Mouse (Mus musculus) olfactory bulb, adult 2 months (tissue): ENCODE measurements at regions not wholly inside any gene's neighbourhood (a gene's known extent, or its start where the extent isn't known, plus 50 kb on each side); places are given as distances from the start of the nearest gene placed in this dataset.

Experiments
- H3K27ac ChIP-seq: fragments of 200-500 bp; 2 replicates; pipeline ENCODE4 v1.5.1; 2012; ENCODE audit warnings: low read depth, low read length; ENCODE audit not compliant: insufficient read depth
- H3K4me1 ChIP-seq: fragments of 200-500 bp; 2 replicates; pipeline ENCODE4 v1.6.1; 2012; ENCODE audit warnings: low read length; ENCODE audit not compliant: control insufficient read depth, insufficient read depth
- H3K4me3 ChIP-seq: fragments of 200-500 bp; 2 replicates; pipeline ENCODE4 v1.5.1; 2012; ENCODE audit warnings: mild to moderate bottlenecking, low read depth, low read length, moderate library complexity; ENCODE audit not compliant: insufficient read depth
- CTCF ChIP-seq: fragments of 200-500 bp; IDR thresholded peaks from 2 replicates; pipeline ENCODE4 v1.5.1; 2012; ENCODE audit warnings: low read depth, mild to moderate bottlenecking, low read length, moderate library complexity; ENCODE audit not compliant: insufficient read depth
- POLR2A ChIP-seq: fragments of 200-500 bp; IDR thresholded peaks from 2 replicates; pipeline ENCODE4 v1.6.1; 2012; ENCODE audit warnings: mild to moderate bottlenecking, low read depth, low read length, moderate library complexity; ENCODE audit not compliant: insufficient read depth
- WGBS: fragments of 180-500 bp; shearing (Covaris S2); methylation state at CpG from one replicate; pipeline ENCODE4 v1.1.7; 2018; 5-methylcytosine and 5-hydroxymethylcytosine counted together

- TF ChIP-seq CTCF (no peak), POLR2A (no peak)
- H3K4me1 ChIP-seq = no peaks in the 10 kb centered on the region
- no peak overlapping the region for H3K27ac ChIP-seq
- 75% methylated on average over 2 of the region's 2 CpGs for WGBS
- H3K4me3 ChIP-seq = no peak overlapping the region
Observed at GRCm38 (mm10) chr1:71917021-71917420, 264.0 kb upstream of the Fn1 start.

GRCm38 (mm10) chr1:71914439-71914838, 261.4 kb upstream of the Fn1 start:
- Histone ChIP-seq H3K4me3 (no peak overlapping the region), H3K4me1 (no peaks in the 10 kb centered on the region), H3K27ac (no peak overlapping the region)
- TF ChIP-seq CTCF (no peak), POLR2A (no peak)
- WGBS = 84% methylated on average over 3 of the region's 3 CpGs

GRCm38 (mm10) chr1:71913221-71913620, 260.2 kb upstream of the Fn1 start:
- no peak for TF ChIP-seq CTCF
- no peak for TF ChIP-seq POLR2A
- 77% methylated on average over 5 of the region's 5 CpGs for WGBS
- H3K27ac ChIP-seq = no peak overlapping the region
- no peak overlapping the region for H3K4me3 ChIP-seq
- no peaks in the 10 kb centered on the region for H3K4me1 ChIP-seq

- Histone ChIP-seq H3K4me1 (no peaks in the 10 kb centered on the region), H3K4me3 (no peak overlapping the region), H3K27ac (no peak overlapping the region)
- TF ChIP-seq CTCF = no peak
- no peak for TF ChIP-seq POLR2A
- 48% methylated on average over 3 of the region's 3 CpGs for WGBS
Observed at GRCm38 (mm10) chr1:71912441-71912840, 259.4 kb upstream of the Fn1 start.

- no peak overlapping the region for H3K27ac ChIP-seq
Observed at GRCm38 (mm10) chr1:71910125-71910524, 257.1 kb upstream of the Fn1 start.

GRCm38 (mm10) chr1:71909508-71910124, 256.6 kb upstream of the Fn1 start:
- no peak overlapping the region for H3K4me3 ChIP-seq
- TF ChIP-seq POLR2A (no peak), CTCF (no peak)
- WGBS = 86% methylated on average over 11 of the region's 11 CpGs
- no peak overlapping the region for H3K27ac ChIP-seq
- H3K4me1 ChIP-seq = no peaks in the 10 kb centered on the region

More at GRCm38 (mm10) chr1:71910125-71910524, 257.1 kb upstream of the Fn1 start:
- Histone ChIP-seq H3K4me3 (no peak overlapping the region), H3K4me1 (no peaks in the 10 kb centered on the region)
- 95% methylated on average over 1 of the region's 1 CpGs for WGBS
- TF ChIP-seq POLR2A (no peak), CTCF (no peak)

GRCm38 (mm10) chr1:71904376-71904948, 251.5 kb upstream of the Fn1 start:
- Histone ChIP-seq H3K27ac (no peak overlapping the region), H3K4me3 (no peak overlapping the region), H3K4me1 (no peaks in the 10 kb centered on the region)
- WGBS = 87% methylated on average over 4 of the region's 4 CpGs
- TF ChIP-seq POLR2A = no peak
- TF ChIP-seq CTCF = no peak

- no peak for TF ChIP-seq CTCF
- TF ChIP-seq POLR2A = no peak
- H3K4me3 ChIP-seq = no peak overlapping the region
- 93% methylated on average over 9 of the region's 9 CpGs for WGBS
- peaks cover 9% of the 10 kb centered on the region for H3K4me1 ChIP-seq
- H3K27ac ChIP-seq = no peak overlapping the region
Observed at GRCm38 (mm10) chr1:71900106-71901074, 247.4 kb upstream of the Fn1 start.

GRCm38 (mm10) chr1:71899128-71899527, 246.1 kb upstream of the Fn1 start:
- 76% methylated on average over 8 of the region's 8 CpGs for WGBS
- TF ChIP-seq POLR2A (no peak), CTCF (no peak)
- H3K4me3 ChIP-seq = no peak overlapping the region
- H3K27ac ChIP-seq = no peak overlapping the region
- peaks cover 9% of the 10 kb centered on the region for H3K4me1 ChIP-seq
